Mouse (Mus musculus) erythroblast, embryonic 14.5 days (primary cell): Measurements from ENCODE around the gene Ugt2a2. TPM values are rescaled to one million over a fixed set of nuclear protein-coding genes. Genes with fewer than 3 reads are reported as not detected.
"Not testable (repeated sequence)": the region's sequence is repeated elsewhere in the genome, so short reads cannot be mapped to it uniquely, and the experiment has no call there.

Experiments used
- H3K27me3 ChIP-seq: 2 replicates; pipeline ENCODE4 v1.6.1; 2012; ENCODE audit warnings: inconsistent platforms; ENCODE audit not compliant: control insufficient read depth
- H3K36me3 ChIP-seq: 2 replicates; pipeline ENCODE4 v1.6.1; 2012; ENCODE audit warnings: mild to moderate bottlenecking, inconsistent platforms; ENCODE audit not compliant: control insufficient read depth
- H3K4me1 ChIP-seq: 2 replicates; pipeline ENCODE4 v1.6.1; 2012; ENCODE audit warnings: inconsistent platforms; ENCODE audit not compliant: control insufficient read depth
- H3K4me3 ChIP-seq: replicated peaks from 2 replicates; pipeline ENCODE3; 2012; ENCODE audit warnings: moderate library complexity, mild to moderate bottlenecking, inconsistent platforms
- H3K9me3 ChIP-seq: 2 replicates; pipeline ENCODE4 v1.6.1; 2012; ENCODE audit warnings: low read length, inconsistent platforms, mixed read lengths; ENCODE audit not compliant: control insufficient read depth
- GATA1 ChIP-seq: IDR thresholded peaks from 2 replicates; pipeline ENCODE4 v1.6.1; 2012; ENCODE audit warnings: low read length, inconsistent platforms, mixed read lengths
- TAL1 ChIP-seq: IDR thresholded peaks from 3 replicates; pipeline ENCODE4 v1.6.1; 2012; ENCODE audit warnings: low read length, inconsistent platforms, mixed read lengths
- polyA plus RNA-seq: library from polyadenylated mRNA; stranded (reverse); fragments of >175 nt; gene quantifications from 2 replicates; pipeline ENCODE4 v1.2.3, GENCODE M21; 2012

Ugt2a2 gene
- polyA plus RNA-seq, 1 experiment = not detected

DNA sequence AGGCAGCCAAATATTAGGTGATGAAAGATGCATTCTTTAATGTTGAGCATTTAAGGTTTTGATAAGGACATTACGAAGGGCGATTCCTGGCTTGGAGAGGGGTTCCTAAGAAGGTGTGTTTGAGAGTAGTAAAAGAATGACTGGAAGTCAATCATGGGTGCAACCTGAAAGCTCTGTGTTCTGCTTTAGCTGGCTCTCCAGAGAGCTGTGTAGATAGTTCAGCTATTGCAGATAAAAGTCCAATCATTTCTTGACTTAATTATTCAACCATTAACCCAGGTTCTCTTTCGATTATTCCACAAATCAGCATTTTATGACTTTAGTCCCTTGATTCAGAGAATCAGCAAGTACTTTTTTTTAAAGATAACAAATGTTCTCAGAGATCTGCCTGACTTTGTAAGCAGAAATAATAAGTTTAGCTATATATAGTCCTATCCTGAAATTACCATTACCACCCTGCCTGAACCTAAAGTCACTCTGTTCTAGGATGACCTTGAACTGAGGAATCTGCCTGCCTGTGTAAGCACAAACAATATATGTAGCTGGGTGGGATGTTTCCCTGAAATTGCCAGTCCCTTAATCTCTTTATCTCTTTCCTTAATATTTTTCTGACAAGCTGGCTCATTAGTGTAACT lies 25.7 kb downstream of the Ugt2a2 start:
- TF ChIP-seq TAL1 = no peak
- no peak for TF ChIP-seq GATA1
- H3K4me3 ChIP-seq = no peak overlapping the region

DNA sequence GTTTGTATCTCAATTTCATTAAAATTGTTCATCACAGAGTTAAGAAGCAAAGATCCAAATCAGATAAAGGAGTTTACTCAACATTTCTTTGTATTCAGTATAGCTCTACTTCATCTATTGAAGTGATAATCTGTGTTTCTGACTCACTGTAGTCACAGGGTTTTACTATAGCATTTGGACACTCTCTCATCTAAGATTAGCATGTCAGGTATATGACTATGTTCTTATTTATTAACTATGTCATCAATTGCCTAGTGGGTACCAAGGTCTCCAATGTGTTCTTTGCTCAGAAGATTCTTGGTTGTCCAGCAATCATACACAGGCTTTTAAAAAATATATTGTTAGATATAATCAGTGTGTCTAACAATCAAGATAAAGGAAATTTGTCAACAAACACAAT lies 26.5 kb downstream of the Ugt2a2 start:
- Histone ChIP-seq H3K27me3 (no peaks in the 10 kb centered on the region), H3K4me3 (no peak overlapping the region), H3K36me3 (no peaks in the 10 kb centered on the region), H3K4me1 (no peaks in the 10 kb centered on the region), H3K9me3 (no peaks in the 10 kb centered on the region)
- TF ChIP-seq TAL1 (no peak), GATA1 (no peak)

More for the DNA sequence above, 25.7 kb downstream of the Ugt2a2 start:
- Histone ChIP-seq H3K36me3 (no peaks in the 10 kb centered on the region), H3K4me1 (no peaks in the 10 kb centered on the region), H3K27me3 (no peaks in the 10 kb centered on the region), H3K9me3 (no peaks in the 10 kb centered on the region)

DNA sequence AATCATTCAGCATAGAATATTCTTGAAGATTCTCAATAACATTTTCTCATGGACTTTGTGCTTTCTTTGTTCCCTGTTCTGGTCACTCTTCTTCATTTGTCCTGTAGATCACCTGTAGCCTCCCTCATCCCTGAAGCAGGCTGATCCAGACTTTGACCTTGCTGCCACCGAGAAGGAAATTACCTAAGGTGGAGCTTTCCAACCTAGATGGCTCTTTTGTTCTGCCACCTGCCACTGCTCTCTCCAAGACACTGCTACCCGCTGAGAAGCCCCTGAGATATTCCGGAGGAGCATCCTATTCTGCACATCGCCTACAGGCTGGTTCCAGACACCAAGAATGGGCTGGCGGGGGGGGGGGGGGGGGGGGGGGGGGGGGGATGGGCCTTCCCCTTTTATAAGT lies 29.5 kb downstream of the Ugt2a2 start:
- H3K4me1 ChIP-seq, H3K4me3 ChIP-seq, H3K9me3 ChIP-seq, H3K27me3 ChIP-seq, H3K36me3 ChIP-seq: not testable (repeated sequence)

DNA sequence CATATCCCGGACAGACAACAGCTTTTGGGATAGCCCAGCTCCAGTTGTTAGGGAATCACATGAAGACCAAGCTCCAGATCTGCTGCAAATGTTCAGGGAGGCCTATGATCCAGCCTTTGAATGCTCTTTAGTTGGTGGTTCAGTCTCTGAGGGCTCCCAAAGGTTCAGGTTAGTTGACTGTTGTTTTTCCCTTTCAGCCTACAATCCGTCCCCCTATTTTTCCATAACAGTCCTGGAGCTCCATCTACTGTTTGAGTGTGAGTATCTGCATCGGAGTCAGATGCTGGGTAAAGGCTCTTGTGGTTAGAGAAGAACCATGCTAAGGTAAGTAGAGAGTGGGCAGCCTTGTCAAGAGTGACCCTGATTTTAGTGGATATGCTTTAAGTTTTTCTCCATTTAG lies 45.8 kb downstream of the Ugt2a2 start:
- no peaks in the 10 kb centered on the region for H3K9me3 ChIP-seq

DNA sequence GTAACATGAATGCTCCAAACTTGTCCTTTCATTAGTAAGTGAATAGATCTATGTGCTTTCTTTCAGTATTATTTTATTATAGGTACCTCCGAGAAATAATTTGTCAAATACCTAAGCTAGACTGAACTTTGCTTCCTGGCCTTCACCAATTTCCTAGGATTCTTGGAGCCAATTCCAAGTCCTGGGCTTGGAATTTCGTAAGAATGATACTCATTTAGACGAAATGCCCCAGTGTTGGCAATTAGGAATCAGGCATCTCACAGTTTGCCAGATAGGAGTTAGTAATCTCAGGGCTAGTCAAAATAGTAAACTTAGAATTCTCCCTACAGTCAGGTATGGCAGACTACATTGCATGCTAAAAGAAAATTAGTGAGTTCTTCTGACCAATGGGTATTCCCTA lies 56.4 kb downstream of the Ugt2a2 start:
- H3K4me3 ChIP-seq = no peak overlapping the region
- H3K9me3 ChIP-seq = no peaks in the 10 kb centered on the region
- TF ChIP-seq TAL1 (no peak), GATA1 (no peak)
- no peaks in the 10 kb centered on the region for H3K4me1 ChIP-seq
- no peaks in the 10 kb centered on the region for H3K27me3 ChIP-seq
- H3K36me3 ChIP-seq = no peaks in the 10 kb centered on the region

More for the DNA sequence above, 45.8 kb downstream of the Ugt2a2 start:
- Histone ChIP-seq H3K4me1 (no peaks in the 10 kb centered on the region), H3K36me3 (no peaks in the 10 kb centered on the region), H3K4me3 (no peak overlapping the region), H3K27me3 (no peaks in the 10 kb centered on the region)
- TF ChIP-seq GATA1 (no peak), TAL1 (no peak)

DNA sequence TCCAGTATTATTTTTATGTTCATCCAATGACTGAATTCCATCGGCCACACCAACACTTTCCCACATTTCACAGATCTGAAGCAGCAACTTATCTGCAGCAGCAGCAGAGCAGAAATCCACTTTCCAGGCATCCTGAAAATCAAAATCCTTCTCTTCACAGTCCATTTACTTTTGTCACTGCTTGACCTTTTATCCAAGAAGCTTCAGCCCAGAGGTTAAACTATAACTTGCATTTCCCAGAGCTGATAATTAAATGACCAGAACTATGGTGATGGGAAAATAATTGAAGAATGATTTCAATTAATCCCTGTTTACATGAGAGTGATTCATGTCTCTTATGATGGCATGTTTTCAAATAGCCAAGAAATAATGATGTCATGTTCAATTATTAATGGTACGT lies 58.0 kb downstream of the Ugt2a2 start, which contains the start of gene Ugt2b38:
Ugt2b38 (minus strand) TSS at position 163 of the 400 bp plus-strand sequence.
- not testable (repeated sequence) for H3K9me3 ChIP-seq, H3K4me3 ChIP-seq, H3K4me1 ChIP-seq, H3K36me3 ChIP-seq, H3K27me3 ChIP-seq

Other genes starting within 250 kb of the Ugt2a2 start
- gene Ugt2b37, start 227.5 kb downstream of the Ugt2a2 start, polyA plus RNA-seq = not detected in 2 replicates
- gene Ugt2a3, start 145.1 kb downstream of the Ugt2a2 start, polyA plus RNA-seq = not detected in 2 replicates
- gene Ugt2b38, start 58.1 kb downstream of the Ugt2a2 start, polyA plus RNA-seq = not detected in 2 replicates
- not detected in 2 replicates for gene Gm43638, start 4.5 kb upstream of the Ugt2a2 start, polyA plus RNA-seq
- gene Ugt2a1, start 8.6 kb upstream of the Ugt2a2 start, polyA plus RNA-seq = not detected in 2 replicates
- gene Sult1b1, start 55.9 kb upstream of the Ugt2a2 start, polyA plus RNA-seq = not detected in 2 replicates
- not detected in 2 replicates for gene Sult1d1, start 86.8 kb upstream of the Ugt2a2 start, polyA plus RNA-seq
- not detected in 2 replicates for gene Sult1e1, start 109.3 kb upstream of the Ugt2a2 start, polyA plus RNA-seq
- 0.06 TPM in 1 of 2 replicates, not detected in the other for gene Csn1s1, start 183.9 kb upstream of the Ugt2a2 start, polyA plus RNA-seq
- gene Csn2, start 217.4 kb upstream of the Ugt2a2 start, polyA plus RNA-seq = not detected in 2 replicates